Mouse (Mus musculus) ES-E14 (cell line): Measurements from ENCODE around the gene Lrrc57.

Source experiments
- CHD2 ChIP-seq: IDR thresholded peaks from 2 replicates; pipeline ENCODE4 v1.6.1; 2014; ENCODE audit warnings: mild to moderate bottlenecking, low read depth, low read length, inconsistent platforms
- HCFC1 ChIP-seq: IDR thresholded peaks from 2 replicates; pipeline ENCODE4 v1.6.1; 2012; ENCODE audit warnings: low read length, inconsistent platforms, borderline replicate concordance; ENCODE audit not compliant: insufficient read depth
- MAFK ChIP-seq: IDR thresholded peaks from 2 replicates; pipeline ENCODE4 v1.6.1; 2014; ENCODE audit warnings: mild to moderate bottlenecking, low read depth, low read length, inconsistent platforms; ENCODE audit not compliant: insufficient read depth
- ZC3H11A ChIP-seq: IDR thresholded peaks from 2 replicates; pipeline ENCODE4 v1.6.1; 2012; ENCODE audit warnings: low read depth, mild to moderate bottlenecking, inconsistent platforms, low read length, borderline replicate concordance

GRCm38 (mm10) chr2:120577799-120578198 is 31.5 kb downstream of the Lrrc57 start:
- TF ChIP-seq CHD2 (no peak), ZC3H11A (no peak), MAFK (no peak), HCFC1 (no peak)
